Mouse (Mus musculus): ENCODE measurements around the gene Ablim2. TPM values are rescaled to one million over a fixed set of nuclear protein-coding genes. Genes with fewer than 3 reads are reported as not detected.

Gene Ablim2
- polyA plus RNA-seq, 1 experiment from 2014 or later, result 0.45 TPM

- Histone ChIP-seq H3K9ac (ENCODE audit: low read depth, low read length) (no peak overlapping the region), H3K27ac (ENCODE audit: low read length) (no peak overlapping the region), H3K4me1 (ENCODE audit: control insufficient read depth, low read depth, low read length) (peaks cover 3% of the 10 kb centered on the region; the same call in 1 of the 2 replicates), H3K27me3 (ENCODE audit: control insufficient read depth, insufficient read depth, low read depth, low read length) (peaks cover 18% of the 10 kb centered on the region), H3K36me3 (ENCODE audit: control insufficient read depth, insufficient read depth) (no peaks in the 10 kb centered on the region), H3K4me3 (ENCODE audit: low read depth, low read length) (no peak overlapping the region), H3K9me3 (replicated peaks; ENCODE audit: control insufficient read depth, low read length) (no peaks in the 10 kb centered on the region), H3K4me2 (ENCODE audit: low read depth, low read length) (no peak overlapping the region)
- WGBS (ENCODE audit: insufficient replicate concordance), result 76% methylated on average over 4 of the region's 4 CpGs
- ATAC-seq (ENCODE audit: low read depth), result no peak
Observed at GRCm38 (mm10) chr5:35896556-35896955, 138.9 kb downstream of the Ablim2 start.

- H3K27me3 ChIP-seq (ENCODE audit: control insufficient read depth, insufficient read depth, low read depth, low read length), result peaks cover 18% of the 10 kb centered on the region
- no peaks in the 10 kb centered on the region for H3K36me3 ChIP-seq (ENCODE audit: control insufficient read depth, insufficient read depth)
- peaks cover 3% of the 10 kb centered on the region; the same call in 1 of the 2 replicates for H3K4me1 ChIP-seq (ENCODE audit: control insufficient read depth, low read depth, low read length)
- H3K4me2 ChIP-seq (ENCODE audit: low read depth, low read length), result no peak overlapping the region
- no peak for ATAC-seq (ENCODE audit: low read depth)
- no peak overlapping the region for H3K9ac ChIP-seq (ENCODE audit: low read depth, low read length)
- no peaks in the 10 kb centered on the region for H3K9me3 ChIP-seq (replicated peaks; ENCODE audit: control insufficient read depth, low read length)
- no peak overlapping the region for H3K4me3 ChIP-seq (ENCODE audit: low read depth, low read length)
- WGBS (ENCODE audit: insufficient replicate concordance), result 56% methylated on average over 4 of the region's 4 CpGs
- H3K27ac ChIP-seq (ENCODE audit: low read length), result no peak overlapping the region
Observed at GRCm38 (mm10) chr5:35897147-35897546, 139.5 kb downstream of the Ablim2 start.

DNA sequence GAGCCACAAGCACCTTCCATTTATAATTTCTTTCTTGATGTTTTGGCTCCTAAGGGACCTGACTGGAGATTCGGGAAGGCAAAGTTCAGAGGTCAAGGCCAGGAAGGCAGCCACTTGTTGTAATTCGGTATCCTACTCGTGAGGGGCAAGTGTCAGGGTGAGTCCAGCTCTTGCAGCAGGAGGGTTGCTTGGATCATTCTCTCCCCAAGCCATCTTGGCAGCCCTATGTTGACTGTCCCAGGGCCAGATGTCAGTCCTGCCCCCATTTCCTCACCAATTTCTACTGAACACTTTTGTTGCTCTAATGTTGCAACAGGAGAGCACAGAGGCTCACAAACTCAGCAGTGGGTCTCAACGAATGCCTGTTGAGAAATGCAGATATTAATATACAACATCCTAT lies 140.4 kb downstream of the Ablim2 start:
- Histone ChIP-seq H3K9me3 (replicated peaks; ENCODE audit: control insufficient read depth, low read length) (no peaks in the 10 kb centered on the region), H3K27me3 (ENCODE audit: control insufficient read depth, insufficient read depth, low read depth, low read length) (peaks cover 18% of the 10 kb centered on the region), H3K27ac (ENCODE audit: low read length) (no peak overlapping the region), H3K9ac (ENCODE audit: low read depth, low read length) (no peak overlapping the region), H3K36me3 (ENCODE audit: control insufficient read depth, insufficient read depth) (no peaks in the 10 kb centered on the region), H3K4me2 (ENCODE audit: low read depth, low read length) (no peak overlapping the region), H3K4me1 (ENCODE audit: control insufficient read depth, low read depth, low read length) (peaks cover 3% of the 10 kb centered on the region; the same call in 1 of the 2 replicates), H3K4me3 (ENCODE audit: low read depth, low read length) (no peak overlapping the region)
- WGBS (ENCODE audit: insufficient replicate concordance), result 53% methylated on average over 4 of the region's 4 CpGs
- no peak for ATAC-seq (ENCODE audit: low read depth)

DNA sequence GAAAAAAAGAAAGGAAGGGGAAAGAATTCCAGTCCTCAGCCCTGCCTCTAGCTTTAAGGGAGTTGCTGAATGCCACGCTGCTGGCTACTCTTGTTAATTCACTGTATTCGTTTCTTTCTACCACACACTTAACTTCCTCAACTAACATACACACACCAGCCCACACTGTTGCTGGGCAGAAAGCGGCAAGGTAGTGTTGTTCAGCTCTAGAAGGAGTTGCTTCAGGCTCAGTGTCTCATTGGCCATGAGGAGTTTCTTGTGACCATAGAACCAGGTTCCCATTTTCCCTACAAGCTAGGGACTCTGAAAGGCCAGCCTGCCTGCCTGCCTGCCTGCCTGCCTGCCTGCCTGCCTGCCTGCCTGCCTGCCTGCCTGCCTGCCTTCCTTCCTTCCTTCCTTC lies 141.3 kb downstream of the Ablim2 start:
- 46% methylated on average over 3 of the region's 3 CpGs for WGBS (ENCODE audit: insufficient replicate concordance)
- no peak overlapping the region for H3K4me2 ChIP-seq (ENCODE audit: low read depth, low read length)

DNA sequence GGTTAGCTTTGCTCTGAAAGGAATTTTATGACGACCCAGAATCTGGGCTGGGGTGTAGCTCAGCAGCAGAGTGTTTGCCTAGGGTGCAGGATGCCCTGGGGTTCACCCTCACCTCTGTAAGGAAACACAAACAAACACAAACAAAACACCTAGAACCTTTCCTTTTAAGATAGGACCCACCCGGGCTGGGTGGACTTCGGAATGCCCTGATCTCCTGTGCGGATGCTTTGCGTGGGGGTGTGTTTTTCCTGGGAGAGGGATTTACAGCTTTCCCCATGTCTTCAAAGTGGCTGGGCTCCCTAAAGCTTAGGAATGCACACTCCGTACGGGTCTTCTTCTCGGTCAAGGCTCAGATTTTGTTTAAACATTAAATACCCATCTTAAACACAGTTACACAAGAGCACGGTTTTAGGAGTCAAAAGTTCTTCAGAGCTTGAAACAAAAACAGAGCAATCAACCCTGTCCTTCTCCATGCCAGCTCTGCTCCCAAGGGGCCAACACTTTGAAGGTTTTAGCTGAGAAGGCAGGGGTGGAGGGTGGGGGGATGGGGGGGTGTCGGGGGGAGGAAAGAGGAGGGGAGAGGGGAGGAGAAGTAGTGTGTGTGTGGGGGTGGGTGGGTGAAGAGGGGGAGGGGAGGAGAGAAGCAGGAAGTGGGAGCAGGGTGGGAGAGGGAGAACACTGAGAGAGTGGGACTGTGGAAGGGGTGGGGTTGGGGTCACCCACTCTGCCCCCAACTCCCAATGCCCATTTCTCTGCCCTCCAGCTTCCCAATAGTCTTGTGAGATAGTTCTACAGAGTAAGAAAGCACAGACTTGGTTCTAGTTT lies 142.9 kb downstream of the Ablim2 start:
- Histone ChIP-seq H3K36me3 (ENCODE audit: control insufficient read depth, insufficient read depth) (no peaks in the 10 kb centered on the region), H3K9ac (ENCODE audit: low read depth, low read length) (no peak overlapping the region), H3K27me3 (ENCODE audit: control insufficient read depth, insufficient read depth, low read depth, low read length) (no peaks in the 10 kb centered on the region), H3K4me3 (ENCODE audit: low read depth, low read length) (no peak overlapping the region), H3K4me1 (ENCODE audit: control insufficient read depth, low read depth, low read length) (no peaks in the 10 kb centered on the region; the same call in 1 of the 2 replicates), H3K4me2 (ENCODE audit: low read depth, low read length) (no peak overlapping the region), H3K27ac (ENCODE audit: low read length) (no peak overlapping the region), H3K9me3 (replicated peaks; ENCODE audit: control insufficient read depth, low read length) (no peaks in the 10 kb centered on the region)
- no peak for ATAC-seq (ENCODE audit: low read depth)
- WGBS (ENCODE audit: insufficient replicate concordance), result 33% methylated on average over 10 of the region's 10 CpGs

More for the DNA sequence above, 141.3 kb downstream of the Ablim2 start:
- no peak for ATAC-seq (ENCODE audit: low read depth)
- Histone ChIP-seq H3K36me3 (ENCODE audit: control insufficient read depth, insufficient read depth) (no peaks in the 10 kb centered on the region), H3K27ac (ENCODE audit: low read length) (no peak overlapping the region), H3K9ac (ENCODE audit: low read depth, low read length) (no peak overlapping the region), H3K27me3 (ENCODE audit: control insufficient read depth, insufficient read depth, low read depth, low read length) (peaks cover 10% of the 10 kb centered on the region), H3K4me1 (ENCODE audit: control insufficient read depth, low read depth, low read length) (no peaks in the 10 kb centered on the region; the same call in 1 of the 2 replicates), H3K4me3 (ENCODE audit: low read depth, low read length) (no peak overlapping the region), H3K9me3 (replicated peaks; ENCODE audit: control insufficient read depth, low read length) (no peaks in the 10 kb centered on the region)

DNA sequence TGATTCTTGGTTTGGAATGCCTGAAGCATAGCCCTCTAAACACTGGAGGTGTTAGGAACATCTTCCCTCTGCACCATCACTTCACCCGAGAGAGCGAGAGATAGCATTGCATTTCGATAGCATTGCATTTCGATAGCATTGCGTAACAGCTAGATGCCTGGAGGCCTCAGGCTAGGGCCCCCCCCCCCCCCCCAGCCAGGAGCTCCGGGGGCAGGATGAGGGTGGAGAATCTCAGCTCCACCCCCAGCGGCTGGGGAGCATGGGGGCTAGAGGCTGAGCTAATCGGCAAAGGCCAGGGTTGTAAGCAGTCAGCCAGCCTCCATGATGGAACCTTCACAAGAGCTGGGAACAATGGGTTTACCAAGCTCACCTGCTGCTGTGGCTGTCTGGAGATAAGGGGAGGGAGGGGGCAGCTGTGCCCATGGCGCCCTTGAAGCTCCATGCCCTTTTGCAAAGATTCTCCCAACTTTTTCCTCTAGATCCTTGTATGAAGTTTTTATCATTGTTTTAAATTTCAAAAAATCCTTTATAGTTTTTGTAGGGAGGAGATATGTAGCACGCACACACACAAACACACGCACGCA lies 143.6 kb downstream of the Ablim2 start:
- Histone ChIP-seq H3K36me3 (ENCODE audit: control insufficient read depth, insufficient read depth) (no peaks in the 10 kb centered on the region), H3K9ac (ENCODE audit: low read depth, low read length) (no peak overlapping the region), H3K4me1 (ENCODE audit: control insufficient read depth, low read depth, low read length) (no peaks in the 10 kb centered on the region; the same call in 1 of the 2 replicates), H3K4me2 (ENCODE audit: low read depth, low read length) (no peak overlapping the region), H3K27me3 (ENCODE audit: control insufficient read depth, insufficient read depth, low read depth, low read length) (no peaks in the 10 kb centered on the region), H3K9me3 (replicated peaks; ENCODE audit: control insufficient read depth, low read length) (no peaks in the 10 kb centered on the region), H3K27ac (ENCODE audit: low read length) (no peak overlapping the region), H3K4me3 (ENCODE audit: low read depth, low read length) (no peak overlapping the region)
- WGBS (ENCODE audit: insufficient replicate concordance), result 37% methylated on average over 12 of the region's 12 CpGs
- ATAC-seq (ENCODE audit: low read depth), result no peak

- 54% methylated on average over 8 of the region's 8 CpGs for WGBS (ENCODE audit: insufficient replicate concordance)
- H3K4me1 ChIP-seq (ENCODE audit: control insufficient read depth, low read depth, low read length), result no peaks in the 10 kb centered on the region; the same call in 1 of the 2 replicates
- no peak overlapping the region for H3K4me3 ChIP-seq (ENCODE audit: low read depth, low read length)
- H3K27ac ChIP-seq (ENCODE audit: low read length), result no peak overlapping the region
- no peak overlapping the region for H3K9ac ChIP-seq (ENCODE audit: low read depth, low read length)
- H3K36me3 ChIP-seq (ENCODE audit: control insufficient read depth, insufficient read depth), result no peaks in the 10 kb centered on the region
- H3K27me3 ChIP-seq (ENCODE audit: control insufficient read depth, insufficient read depth, low read depth, low read length), result no peaks in the 10 kb centered on the region
- no peak overlapping the region for H3K4me2 ChIP-seq (ENCODE audit: low read depth, low read length)
- no peaks in the 10 kb centered on the region for H3K9me3 ChIP-seq (replicated peaks; ENCODE audit: control insufficient read depth, low read length)
- ATAC-seq (ENCODE audit: low read depth), result no peak
Observed at GRCm38 (mm10) chr5:35903456-35903855, 145.8 kb downstream of the Ablim2 start.

GRCm38 (mm10) chr5:35905283-35905682 lies 147.6 kb downstream of the Ablim2 start:
- no peaks in the 10 kb centered on the region for H3K36me3 ChIP-seq (ENCODE audit: control insufficient read depth, insufficient read depth)
- no peak overlapping the region for H3K9ac ChIP-seq (ENCODE audit: low read depth, low read length)
- no peaks in the 10 kb centered on the region for H3K9me3 ChIP-seq (replicated peaks; ENCODE audit: control insufficient read depth, low read length)
- ATAC-seq (ENCODE audit: low read depth), result no peak
- 34% methylated on average over 8 of the region's 8 CpGs for WGBS (ENCODE audit: insufficient replicate concordance)
- no peaks in the 10 kb centered on the region for H3K27me3 ChIP-seq (ENCODE audit: control insufficient read depth, insufficient read depth, low read depth, low read length)
- no peak overlapping the region for H3K4me2 ChIP-seq (ENCODE audit: low read depth, low read length)
- H3K27ac ChIP-seq (ENCODE audit: low read length), result no peak overlapping the region
- no peaks in the 10 kb centered on the region; the same call in 1 of the 2 replicates for H3K4me1 ChIP-seq (ENCODE audit: control insufficient read depth, low read depth, low read length)
- H3K4me3 ChIP-seq (ENCODE audit: low read depth, low read length), result no peak overlapping the region

DNA sequence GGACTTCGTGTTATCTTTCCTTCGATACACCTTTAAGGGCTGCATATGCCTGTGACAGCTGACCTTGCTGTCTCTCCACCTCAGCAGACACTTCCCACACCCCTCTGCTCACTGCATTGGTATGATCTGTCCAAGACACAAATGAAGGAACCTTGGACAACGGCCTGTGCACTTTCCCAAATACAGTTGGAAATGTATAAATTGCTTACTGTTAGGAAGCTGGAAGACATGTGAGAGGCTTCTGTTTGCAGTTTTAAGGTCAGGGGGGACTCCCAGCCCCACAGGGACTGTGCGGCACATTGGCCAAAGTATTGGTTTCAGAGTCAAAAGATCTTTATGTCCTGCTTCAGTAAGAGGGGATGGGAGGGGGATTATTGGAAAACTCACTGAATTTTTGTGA lies 149.4 kb downstream of the Ablim2 start:
- ATAC-seq (ENCODE audit: low read depth), result no peak
- Histone ChIP-seq H3K4me2 (ENCODE audit: low read depth, low read length) (no peak overlapping the region), H3K27ac (ENCODE audit: low read length) (no peak overlapping the region), H3K9ac (ENCODE audit: low read depth, low read length) (no peak overlapping the region), H3K9me3 (replicated peaks; ENCODE audit: control insufficient read depth, low read length) (no peaks in the 10 kb centered on the region), H3K4me3 (ENCODE audit: low read depth, low read length) (no peak overlapping the region), H3K27me3 (ENCODE audit: control insufficient read depth, insufficient read depth, low read depth, low read length) (no peaks in the 10 kb centered on the region), H3K4me1 (ENCODE audit: control insufficient read depth, low read depth, low read length) (no peaks in the 10 kb centered on the region), H3K36me3 (ENCODE audit: control insufficient read depth, insufficient read depth) (no peaks in the 10 kb centered on the region)
- WGBS (ENCODE audit: insufficient replicate concordance), result 63% methylated on average over 4 of the region's 4 CpGs
